Mouse (Mus musculus) liver, adult 2 months (tissue): Measurements from ENCODE around the gene Crlf3. TPM values are rescaled to one million over a fixed set of nuclear protein-coding genes. Genes with fewer than 3 reads are reported as not detected.

Experiments used
- DNase-seq: peaks from one replicate; pipeline ENCODE4 v3.0.0-alpha.2; 2011; ENCODE audit warnings: low read depth, low spot score; ENCODE audit errors: extremely low read depth
- H3K27ac ChIP-seq: fragments of 200-500 bp; replicated peaks from 2 replicates; pipeline ENCODE4 v1.5.1; 2012; ENCODE audit warnings: low read depth, mild to moderate bottlenecking, control low read depth, inconsistent platforms, low read length; ENCODE audit not compliant: insufficient read depth
- H3K27me3 ChIP-seq: fragments of 200-500 bp; 2 replicates; pipeline ENCODE4 v1.6.1; 2012; ENCODE audit warnings: mild to moderate bottlenecking, moderate library complexity, low read length, inconsistent platforms; ENCODE audit not compliant: control insufficient read depth, insufficient read depth
- H3K36me3 ChIP-seq: fragments of 200-500 bp; 2 replicates; pipeline ENCODE4 v1.6.1; 2012; ENCODE audit warnings: low read length, inconsistent platforms; ENCODE audit not compliant: control insufficient read depth, insufficient read depth
- H3K4me1 ChIP-seq: fragments of 200-500 bp; 2 replicates; pipeline ENCODE4 v1.6.1; 2011; ENCODE audit warnings: low read length; ENCODE audit not compliant: control insufficient read depth, insufficient read depth
- H3K4me3 ChIP-seq: fragments of 200-500 bp; 2 replicates; pipeline ENCODE4 v1.5.1; 2011; ENCODE audit warnings: low read depth, mild to moderate bottlenecking, control low read depth, low read length, moderate library complexity; ENCODE audit not compliant: insufficient read depth
- H3K79me2 ChIP-seq: fragments of 200-500 bp; 2 replicates; pipeline ENCODE4 v1.6.1; 2012; ENCODE audit warnings: inconsistent platforms, mild to moderate bottlenecking, low read length, moderate library complexity; ENCODE audit not compliant: control insufficient read depth, insufficient read depth
- H3K9ac ChIP-seq: fragments of 200-500 bp; 2 replicates; pipeline ENCODE4 v1.6.1; 2012; ENCODE audit warnings: low read depth, mild to moderate bottlenecking, control low read depth, inconsistent platforms, low read length
- CTCF ChIP-seq: fragments of 200-500 bp; IDR thresholded peaks from 2 replicates; pipeline ENCODE4 v1.5.1; 2011; ENCODE audit warnings: low read depth, low read length, control low read depth
- POLR2A ChIP-seq: fragments of 200-500 bp; IDR thresholded peaks from 2 replicates; pipeline ENCODE4 v1.6.1; 2011; ENCODE audit warnings: low read length, control low read depth; ENCODE audit not compliant: insufficient read depth; ENCODE audit errors: extremely low read depth
- WGBS: fragments of 180-500 bp; shearing (Covaris S2); methylation state at CpG from one replicate; pipeline ENCODE4 v1.1.7; 2018; 5-methylcytosine and 5-hydroxymethylcytosine counted together
- polyA plus RNA-seq: library from polyadenylated mRNA; depleted of rRNA; stranded (reverse); fragments of >200 nt; gene quantifications from 2 replicates; pipeline ENCODE4 v1.2.3, GENCODE M21; 2012; rRNA removed
- total RNA-seq: library from RNA; depleted of rRNA; stranded (reverse); fragments of >200 nt; gene quantifications from 2 replicates; pipeline ENCODE4 v1.2.3, GENCODE M21; 2014; rRNA removed

Gene Crlf3
- total RNA-seq, result 10.4 and 12.1 TPM in 2 replicates
- 3.0 and 4.1 TPM in 2 replicates for polyA plus RNA-seq

- Histone ChIP-seq H3K27ac (peak within 1 kb of the TSS; percentile 74), H3K36me3 (no peaks in the 10 kb centered on the region), H3K79me2 (peaks cover 3% of the 10 kb centered on the region; the same call in 1 of the 2 replicates), H3K27me3 (no peaks in the 10 kb centered on the region), H3K4me1 (peaks cover 13% of the 10 kb centered on the region), H3K4me3 (peak within 1 kb of the TSS; percentile 83), H3K9ac (peak within 1 kb of the TSS; percentile 93)
- 6% methylated on average over 54 of the region's 55 CpGs for WGBS
- DNase-seq, result peak; percentile 62
- peak; percentile 88 for TF ChIP-seq POLR2A
- TF ChIP-seq CTCF, result no peak
Measured at GRCm38 (mm10) chr11:80080826-80081728, at the start of gene Crlf3. Crlf3 (minus strand) TSS chr11:80080991.

GRCm38 (mm10) chr11:80116411-80116810, 35.6 kb upstream of the Crlf3 start:
- Histone ChIP-seq H3K4me3 (no peak overlapping the region), H3K36me3 (peaks cover 2% of the 10 kb centered on the region; the same call in 1 of the 2 replicates), H3K27me3 (no peaks in the 10 kb centered on the region), H3K4me1 (peaks cover 2% of the 10 kb centered on the region; the same call in 1 of the 2 replicates), H3K27ac (no peak overlapping the region), H3K9ac (no peak overlapping the region), H3K79me2 (no peaks in the 10 kb centered on the region)
- TF ChIP-seq POLR2A (no peak), CTCF (no peak)
- no peak for DNase-seq
- 71% methylated on average over 1 of the region's 1 CpGs for WGBS

- WGBS, result 93% methylated on average over 1 of the region's 1 CpGs
- TF ChIP-seq POLR2A, result no peak
- TF ChIP-seq CTCF, result no peak
- H3K9ac ChIP-seq, result no peak overlapping the region
- H3K27ac ChIP-seq, result no peak overlapping the region
- no peaks in the 10 kb centered on the region for H3K27me3 ChIP-seq
- no peak for DNase-seq
- H3K36me3 ChIP-seq, result no peaks in the 10 kb centered on the region
- H3K4me1 ChIP-seq, result peaks cover 3% of the 10 kb centered on the region; the same call in 1 of the 2 replicates
- H3K4me3 ChIP-seq, result no peak overlapping the region
- no peaks in the 10 kb centered on the region for H3K79me2 ChIP-seq
Measured at GRCm38 (mm10) chr11:80104407-80104806, 23.6 kb upstream of the Crlf3 start.

- DNase-seq, result no peak
- Histone ChIP-seq H3K79me2 (no peaks in the 10 kb centered on the region), H3K4me3 (no peak overlapping the region), H3K9ac (no peak overlapping the region), H3K27me3 (no peaks in the 10 kb centered on the region), H3K36me3 (no peaks in the 10 kb centered on the region), H3K27ac (no peak overlapping the region), H3K4me1 (peaks cover 3% of the 10 kb centered on the region; the same call in 1 of the 2 replicates)
- WGBS, result 89% methylated on average over 6 of the region's 6 CpGs
- TF ChIP-seq POLR2A (no peak), CTCF (no peak)
Measured at GRCm38 (mm10) chr11:80101298-80101697, 20.5 kb upstream of the Crlf3 start.

- Histone ChIP-seq H3K4me1 (peaks cover 3% of the 10 kb centered on the region; the same call in 1 of the 2 replicates), H3K4me3 (no peak overlapping the region), H3K36me3 (no peaks in the 10 kb centered on the region), H3K9ac (no peak overlapping the region), H3K79me2 (no peaks in the 10 kb centered on the region), H3K27ac (no peak overlapping the region), H3K27me3 (no peaks in the 10 kb centered on the region)
- no peak for DNase-seq
- TF ChIP-seq POLR2A (no peak), CTCF (no peak)
- WGBS, result 91% methylated on average over 3 of the region's 3 CpGs
Measured at GRCm38 (mm10) chr11:80098444-80099056, 17.8 kb upstream of the Crlf3 start.
